ENCODE assay signal across 14 mouse cellular contexts in the genomic region with DNA sequence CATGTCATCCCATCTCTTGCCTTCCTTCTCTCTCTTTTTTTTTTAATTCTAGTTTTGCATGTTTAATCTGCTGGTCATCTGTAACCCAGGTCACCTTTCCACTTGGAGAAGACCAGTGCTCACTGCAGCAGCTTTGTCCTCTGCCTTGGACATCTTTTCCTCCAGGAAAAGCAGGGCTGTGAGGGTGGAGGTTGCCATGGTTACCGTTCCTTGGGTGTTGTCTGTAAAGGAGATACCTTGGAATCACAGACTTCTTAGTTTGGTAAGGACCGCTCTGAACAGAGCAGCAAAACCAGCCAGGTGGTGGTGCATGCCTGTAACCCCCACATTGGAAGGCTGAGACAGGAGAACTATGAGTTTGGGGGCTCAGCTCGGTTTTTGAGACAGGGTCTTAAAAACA. TPM values are rescaled to one million over a fixed set of nuclear protein-coding genes. Genes with fewer than 3 reads are reported as not detected.
DNase-seq lines count a peak whose midpoint lies in the region.
"Had no signal": no experiment of that assay in that cellular context is flagged by ENCODE, and none has a peak within 500 bp of the region (broad histone marks: within the 10 kb centered on the region; RNA-seq: fewer than 3 reads in every experiment).

No protein-coding gene starts in this region.

- peak; percentile 33 to 37 for DNase-seq in cerebellum, postnatal 14 days
- no peak for DNase-seq in cerebellum, adult 8-10 months
- peak; percentile 25 to 44 for DNase-seq in layer of hippocampus, adult 18-20 months (ENCODE audit: low spot score in 2 of 2)
- no peak for DNase-seq in layer of hippocampus, adult 9-10 months (ENCODE audit: low spot score)
- DNase-seq in ZHBTc4 (ENCODE audit: low read depth, low spot score): peak; percentile 46
- DNase-seq in right cerebral cortex, postnatal 10 days (ENCODE audit: low spot score in 2 of 2): peak; percentile 74 to 77
- no peak for DNase-seq in yolk sac, embryonic 10.5 days (ENCODE audit: low spot score)
- DNase-seq in cerebellum, postnatal 36 days: no peak
- DNase-seq: adrenal gland, postnatal 14 days; heart, adult 11 months; kidney, adult 2 months; kidney, postnatal 4 days; retina, postnatal 1 day; thymus, adult 2 months had no signal

RNA-seq across cellular contexts. Expression of a gene that starts 26.9 kb away (rescaled TPM):
- total RNA-seq in layer of hippocampus, adult 18-20 months (2021): 10 to 100 TPM; 20.6 to 27.4 TPM

Comparison
In these comparisons a context has a peak if more than half of its experiments do, and no peak if none do; other contexts are left out.
1. DNase-seq: peak in cerebellum, postnatal 14 days (2 of 2), layer of hippocampus, adult 18-20 months (2 of 2), ZHBTc4 (single experiment) and right cerebral cortex, postnatal 10 days (2 of 2); none in cerebellum, adult 8-10 months (single experiment), layer of hippocampus, adult 9-10 months (single experiment), yolk sac, embryonic 10.5 days (single experiment) and cerebellum, postnatal 36 days (0 of 2).